Mouse (Mus musculus): Measurements from ENCODE around the gene E130114P18Rik. TPM values are rescaled to one million over a fixed set of nuclear protein-coding genes. Genes with fewer than 3 reads are reported as not detected.

Gene E130114P18Rik
- total and polyA plus RNA-seq, 3 experiments, result 0.11 TPM; not detected in 2

DNA sequence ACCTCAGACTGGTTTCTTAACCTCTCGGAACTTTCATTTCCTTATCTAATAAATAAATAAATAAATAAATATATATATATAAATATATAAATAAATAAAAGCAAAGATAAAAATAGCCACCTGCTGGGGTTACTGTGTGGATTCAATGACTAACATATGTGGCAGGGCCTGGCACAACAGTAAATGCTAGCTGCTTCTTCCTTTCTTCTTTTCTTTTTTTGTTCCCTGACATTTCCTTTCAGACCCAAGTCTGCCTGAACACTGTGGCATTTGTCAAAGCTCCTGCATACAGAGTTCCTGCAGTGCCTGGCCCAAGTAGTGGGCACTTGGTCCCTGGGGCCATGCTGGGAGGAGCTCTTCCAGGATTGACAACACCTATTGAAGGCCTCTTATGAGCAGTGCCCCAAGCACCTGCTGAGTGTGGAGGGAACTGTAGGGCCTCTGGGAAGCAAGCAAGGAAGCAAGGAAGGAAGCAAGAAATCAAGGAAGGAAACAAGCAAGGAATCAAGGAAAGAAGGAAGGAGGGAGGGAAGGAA, 142.1 kb downstream of the E130114P18Rik start:
- H3K9me3 ChIP-seq (replicated peaks), result peaks cover 24% of the 10 kb centered on the region
- no peak for TF ChIP-seq CTCF (IDR thresholded peaks at IDR 0.05; ENCODE audit: low read depth, low read length)
- TF ChIP-seq TAL1 (conservative IDR thresholded peaks at IDR 0.05; ENCODE audit: low read depth, low read length), result no peak
- no peaks in the 10 kb centered on the region for H3K4me1 ChIP-seq (ENCODE audit: insufficient read depth, low read depth, low read length)
- H3K4me3 ChIP-seq (ENCODE audit: low read depth, low read length), result no peak overlapping the region
- H3K27me3 ChIP-seq (ENCODE audit: insufficient read depth, low read length), result no peaks in the 10 kb centered on the region
- no peak for ATAC-seq (ENCODE audit: extremely low read depth, insufficient number of reproducible peaks, low FRiP score, poor library complexity, severe bottlenecking)
- H3K36me3 ChIP-seq (replicated peaks), result no peaks in the 10 kb centered on the region
- DNase-seq (ENCODE audit: low spot score), result no peak

DNA sequence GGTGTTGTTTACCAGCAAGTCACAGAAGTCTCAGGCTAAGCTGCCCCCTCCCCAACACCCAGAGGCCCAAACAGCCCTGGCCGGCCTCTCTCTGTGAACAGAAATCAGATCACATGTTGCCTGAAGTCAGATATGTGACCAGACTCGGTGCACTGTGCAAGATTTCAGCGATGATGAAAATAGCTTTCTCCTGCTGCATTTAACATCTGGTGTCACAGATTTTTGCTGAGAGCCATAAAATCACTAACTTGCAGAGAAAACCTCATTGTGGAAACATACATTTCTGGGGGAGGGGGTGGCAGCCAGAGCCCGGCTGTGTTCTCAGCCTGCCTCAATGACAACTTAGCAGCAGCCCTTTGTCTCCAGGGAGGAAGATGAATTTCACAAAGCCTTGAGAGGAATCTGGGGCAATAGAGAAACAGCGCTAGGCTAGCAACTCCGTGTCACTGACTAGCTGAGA, 142.6 kb downstream of the E130114P18Rik start:
- TF ChIP-seq GATA2 (IDR thresholded peaks at IDR 0.05; ENCODE audit: borderline replicate concordance, low read depth, low read length), result no peak
- peaks cover 24% of the 10 kb centered on the region for H3K9me3 ChIP-seq (replicated peaks)
- ATAC-seq (ENCODE audit: extremely low read depth, insufficient number of reproducible peaks, low FRiP score, poor library complexity, severe bottlenecking), result no peak

DNA sequence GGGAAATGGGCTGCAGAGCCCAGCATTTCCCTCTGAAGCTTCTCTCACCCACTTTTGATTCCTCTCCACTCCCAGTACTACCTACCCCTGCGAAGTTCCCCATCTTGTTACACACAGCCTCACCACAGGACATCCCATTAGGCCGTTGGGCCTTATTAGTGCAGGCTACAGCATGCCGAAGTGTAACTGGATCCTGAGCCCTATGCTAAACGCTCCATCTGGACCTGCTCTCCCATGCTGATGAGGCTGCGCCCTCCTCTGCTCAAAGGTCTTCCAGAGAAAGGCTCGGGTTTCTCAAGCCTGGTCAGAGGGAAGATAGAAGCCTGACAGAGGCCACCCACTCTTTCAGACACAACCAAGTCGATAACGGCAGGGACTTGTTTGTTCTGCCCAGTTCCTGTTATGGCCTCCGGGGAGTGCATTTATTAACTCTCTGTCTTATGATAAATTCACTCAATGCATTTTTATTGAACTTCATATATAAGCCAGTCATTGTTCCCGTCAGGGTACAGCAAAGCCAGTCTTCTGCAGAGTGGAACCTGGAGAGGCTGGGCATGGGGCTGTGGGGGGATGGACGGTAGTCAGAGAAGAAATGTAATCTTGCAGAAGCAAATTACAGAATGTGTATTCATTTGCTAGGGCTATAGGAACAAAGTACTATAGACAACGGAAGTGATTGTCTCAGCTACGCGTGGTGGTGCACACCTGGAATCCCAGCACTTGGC, 148.8 kb downstream of the E130114P18Rik start:
- peaks cover 33% of the 10 kb centered on the region for H3K9me3 ChIP-seq (replicated peaks)
- ATAC-seq (ENCODE audit: extremely low read depth, insufficient number of reproducible peaks, low FRiP score, poor library complexity, severe bottlenecking), result no peak
- no peak for TF ChIP-seq CTCF (IDR thresholded peaks at IDR 0.05; ENCODE audit: low read depth, low read length)
- no peak for TF ChIP-seq TAL1 (conservative IDR thresholded peaks at IDR 0.05; ENCODE audit: low read depth, low read length)
- no peak for TF ChIP-seq GATA2 (IDR thresholded peaks at IDR 0.05; ENCODE audit: borderline replicate concordance, low read depth, low read length)
- no peak for TF ChIP-seq GATA1 (IDR thresholded peaks at IDR 0.05; ENCODE audit: borderline replicate concordance, low read length)
- TF ChIP-seq POLR2AphosphoS5 (IDR thresholded peaks at IDR 0.05; ENCODE audit: insufficient replicate concordance, low read depth, low read length), result no peak
- no peaks in the 10 kb centered on the region for H3K36me3 ChIP-seq (replicated peaks)
- no peaks in the 10 kb centered on the region for H3K27me3 ChIP-seq (ENCODE audit: insufficient read depth, low read length)
- no peaks in the 10 kb centered on the region for H3K4me1 ChIP-seq (ENCODE audit: insufficient read depth, low read depth, low read length)
- DNase-seq (ENCODE audit: low spot score), result no peak
- no peak overlapping the region for H3K4me3 ChIP-seq (ENCODE audit: low read depth, low read length)

More for the DNA sequence above, 142.6 kb downstream of the E130114P18Rik start:
- Histone ChIP-seq H3K4me3 (ENCODE audit: low read depth, low read length) (no peak overlapping the region), H3K36me3 (replicated peaks) (no peaks in the 10 kb centered on the region), H3K4me1 (ENCODE audit: insufficient read depth, low read depth, low read length) (no peaks in the 10 kb centered on the region), H3K27me3 (ENCODE audit: insufficient read depth, low read length) (no peaks in the 10 kb centered on the region)
- DNase-seq (ENCODE audit: low spot score), result no peak

DNA sequence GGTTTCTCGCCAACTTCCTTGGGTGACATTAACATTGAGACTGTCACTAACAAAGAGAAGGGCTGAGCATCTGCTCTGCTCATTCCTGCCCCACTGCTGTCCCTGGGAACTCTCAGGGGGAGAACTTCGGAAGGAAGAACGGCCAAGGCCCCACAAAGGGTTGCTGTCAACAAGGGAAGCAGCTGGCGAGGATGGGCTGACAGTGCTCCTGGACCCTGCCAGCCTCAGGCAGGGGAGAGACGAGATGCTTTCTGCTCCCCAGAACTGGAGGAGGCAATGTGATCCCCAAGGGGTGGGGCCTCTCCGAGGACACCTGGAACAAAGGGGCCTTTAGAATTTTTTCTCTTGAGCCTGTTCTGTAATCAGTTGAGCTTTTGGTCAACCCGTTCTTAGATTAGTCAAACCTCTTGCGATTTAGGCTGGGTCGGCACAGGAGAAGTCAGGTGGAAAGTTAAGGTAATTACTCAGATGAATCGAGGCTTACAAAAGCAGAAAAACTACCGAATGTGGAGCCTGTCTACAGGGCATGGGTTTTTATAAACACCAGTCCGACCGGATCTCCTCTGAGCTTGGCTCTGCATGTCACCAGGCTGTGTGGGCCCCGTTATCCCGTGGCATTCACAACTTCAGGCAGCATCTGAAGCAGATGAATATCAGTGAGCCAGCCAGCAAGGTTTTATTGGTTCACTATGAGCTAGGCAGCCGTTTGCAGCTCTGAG, 151.7 kb downstream of the E130114P18Rik start:
- TF ChIP-seq GATA1 (IDR thresholded peaks at IDR 0.05; ENCODE audit: borderline replicate concordance, low read length) (no peak), TAL1 (conservative IDR thresholded peaks at IDR 0.05; ENCODE audit: low read depth, low read length) (no peak), POLR2AphosphoS5 (IDR thresholded peaks at IDR 0.05; ENCODE audit: insufficient replicate concordance, low read depth, low read length) (no peak), CTCF (IDR thresholded peaks at IDR 0.05; ENCODE audit: low read depth, low read length) (no peak), GATA2 (IDR thresholded peaks at IDR 0.05; ENCODE audit: borderline replicate concordance, low read depth, low read length) (no peak)
- H3K9me3 ChIP-seq (replicated peaks), result peaks cover 27% of the 10 kb centered on the region
- no peaks in the 10 kb centered on the region for H3K36me3 ChIP-seq (replicated peaks)
- H3K4me1 ChIP-seq (ENCODE audit: insufficient read depth, low read depth, low read length), result no peaks in the 10 kb centered on the region
- ATAC-seq (ENCODE audit: extremely low read depth, insufficient number of reproducible peaks, low FRiP score, poor library complexity, severe bottlenecking) (no peak), DNase-seq (ENCODE audit: low spot score) (no peak)
- no peak overlapping the region for H3K4me3 ChIP-seq (ENCODE audit: low read depth, low read length)
- H3K27me3 ChIP-seq (ENCODE audit: insufficient read depth, low read length), result no peaks in the 10 kb centered on the region

DNA sequence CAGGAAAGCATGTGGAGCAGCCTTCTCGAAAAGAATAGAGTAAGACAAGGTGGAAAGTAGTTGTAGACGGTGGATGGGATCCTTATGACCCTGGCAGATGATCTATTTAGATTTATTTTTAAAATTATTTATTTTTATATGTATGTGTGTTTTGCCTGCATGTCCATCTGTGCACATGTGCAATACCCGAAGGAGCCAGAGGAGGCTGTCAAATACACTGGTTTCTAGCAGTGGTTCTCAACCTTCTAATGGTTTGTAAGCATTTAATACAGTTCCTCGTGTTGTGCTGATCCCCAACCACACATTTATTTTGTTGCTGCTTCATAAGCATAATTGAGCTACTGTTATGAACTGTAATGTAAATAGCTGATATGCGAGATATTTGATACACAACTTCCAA, 154.7 kb downstream of the E130114P18Rik start:
- no peak for TF ChIP-seq TAL1 (conservative IDR thresholded peaks at IDR 0.05; ENCODE audit: low read depth, low read length)
- TF ChIP-seq CTCF (IDR thresholded peaks at IDR 0.05; ENCODE audit: low read depth, low read length), result no peak
- TF ChIP-seq POLR2AphosphoS5 (IDR thresholded peaks at IDR 0.05; ENCODE audit: insufficient replicate concordance, low read depth, low read length), result no peak
- no peak for TF ChIP-seq GATA1 (IDR thresholded peaks at IDR 0.05; ENCODE audit: borderline replicate concordance, low read length)
- TF ChIP-seq GATA2 (IDR thresholded peaks at IDR 0.05; ENCODE audit: borderline replicate concordance, low read depth, low read length), result no peak
- H3K36me3 ChIP-seq (replicated peaks), result no peaks in the 10 kb centered on the region
- H3K27me3 ChIP-seq (ENCODE audit: insufficient read depth, low read length), result no peaks in the 10 kb centered on the region
- no peak for DNase-seq (ENCODE audit: low spot score)
- no peak for ATAC-seq (ENCODE audit: extremely low read depth, insufficient number of reproducible peaks, low FRiP score, poor library complexity, severe bottlenecking)
- H3K4me3 ChIP-seq (ENCODE audit: low read depth, low read length), result no peak overlapping the region
- H3K9me3 ChIP-seq (replicated peaks), result peaks cover 20% of the 10 kb centered on the region
- no peaks in the 10 kb centered on the region for H3K4me1 ChIP-seq (ENCODE audit: insufficient read depth, low read depth, low read length)

DNA sequence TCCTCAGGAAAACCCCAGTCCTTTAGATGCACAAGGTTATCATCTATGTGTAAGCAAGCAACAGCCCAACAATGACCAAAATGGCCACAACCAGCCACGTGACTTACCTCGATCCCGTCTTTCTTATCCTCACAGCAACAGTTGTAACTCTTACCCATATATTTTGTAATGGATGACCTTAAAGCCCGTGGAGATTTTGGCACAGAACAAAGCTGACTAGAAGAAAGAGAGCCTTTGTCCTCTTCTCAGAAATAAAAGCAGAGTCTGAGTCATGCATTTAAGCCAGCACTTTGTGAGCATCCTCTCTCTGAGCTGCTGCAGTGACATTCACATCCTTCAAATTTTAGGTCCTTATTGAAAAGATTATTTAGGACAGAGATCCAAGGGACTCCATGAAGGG, 156.1 kb downstream of the E130114P18Rik start:
- DNase-seq (ENCODE audit: low spot score), result no peak
- TF ChIP-seq POLR2AphosphoS5 (IDR thresholded peaks at IDR 0.05; ENCODE audit: insufficient replicate concordance, low read depth, low read length), result no peak
- TF ChIP-seq GATA1 (IDR thresholded peaks at IDR 0.05; ENCODE audit: borderline replicate concordance, low read length), result no peak
- TF ChIP-seq GATA2 (IDR thresholded peaks at IDR 0.05; ENCODE audit: borderline replicate concordance, low read depth, low read length), result no peak
- peaks cover 20% of the 10 kb centered on the region for H3K9me3 ChIP-seq (replicated peaks)
- ATAC-seq (ENCODE audit: extremely low read depth, insufficient number of reproducible peaks, low FRiP score, poor library complexity, severe bottlenecking), result no peak
- no peaks in the 10 kb centered on the region for H3K4me1 ChIP-seq (ENCODE audit: insufficient read depth, low read depth, low read length)
- no peak overlapping the region for H3K4me3 ChIP-seq (ENCODE audit: low read depth, low read length)
- no peaks in the 10 kb centered on the region for H3K27me3 ChIP-seq (ENCODE audit: insufficient read depth, low read length)
- H3K36me3 ChIP-seq (replicated peaks), result no peaks in the 10 kb centered on the region
